Mouse (Mus musculus) layer of hippocampus, postnatal 14 days (tissue): ENCODE measurements around the gene Ndufs8. TPM values are rescaled to one million over a fixed set of nuclear protein-coding genes. Genes with fewer than 3 reads are reported as not detected.

ENCODE experiments used
- DNase-seq, 2 experiments: peaks; one replicate each; pipeline ENCODE4 v3.0.0; 2021 to 2022; ENCODE audit warnings: low spot score in 2 of 2, mixed read lengths in 1 of 2
- total RNA-seq, 2 experiments: library from RNA; stranded (reverse); gene quantifications; 2 replicates each; pipeline ENCODE4 v1.2.3; 2021

Gene Ndufs8
- total RNA-seq, 2 experiments from 2014 or later = 130 TPM

DNA sequence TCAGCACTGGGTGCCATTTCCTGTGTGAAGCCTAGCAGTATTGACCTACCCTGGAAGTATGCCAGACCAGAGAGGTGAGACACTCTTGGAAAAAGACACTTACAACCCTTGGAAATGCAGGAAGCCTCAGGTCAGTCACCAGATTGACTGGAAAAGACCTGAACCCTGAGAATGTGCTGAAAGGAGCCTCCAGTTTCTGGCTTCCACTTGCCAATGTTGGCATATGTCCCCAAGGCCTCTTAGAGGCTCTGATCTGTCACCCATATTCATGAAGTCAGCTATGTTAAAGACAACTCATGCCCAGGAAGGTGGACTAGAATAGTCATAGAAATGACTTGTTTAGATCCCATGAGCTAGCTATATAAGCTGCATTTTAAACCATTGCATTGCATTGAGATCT, 41.1 kb downstream of the Ndufs8 start:
- no peak for DNase-seq

DNA sequence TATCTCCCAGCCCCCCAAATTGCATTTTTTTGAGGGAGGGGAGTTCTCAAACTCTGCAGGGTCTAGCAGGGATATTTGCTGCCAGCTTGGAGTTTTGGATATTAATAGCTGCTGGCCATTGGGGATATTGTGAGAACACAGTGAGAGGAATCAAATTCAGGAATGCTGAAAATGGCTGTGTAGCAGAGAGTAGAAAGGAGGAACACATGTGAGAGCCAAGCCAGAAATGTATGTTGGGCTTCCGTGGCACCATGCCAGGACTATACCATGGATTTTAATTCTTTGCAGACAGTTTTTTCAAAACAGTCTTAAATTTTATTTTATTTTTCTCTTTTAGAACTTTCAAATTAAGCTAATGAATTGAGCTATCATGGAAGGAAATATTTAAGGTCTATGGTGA, 44.3 kb downstream of the Ndufs8 start:
- no peak for DNase-seq

DNA sequence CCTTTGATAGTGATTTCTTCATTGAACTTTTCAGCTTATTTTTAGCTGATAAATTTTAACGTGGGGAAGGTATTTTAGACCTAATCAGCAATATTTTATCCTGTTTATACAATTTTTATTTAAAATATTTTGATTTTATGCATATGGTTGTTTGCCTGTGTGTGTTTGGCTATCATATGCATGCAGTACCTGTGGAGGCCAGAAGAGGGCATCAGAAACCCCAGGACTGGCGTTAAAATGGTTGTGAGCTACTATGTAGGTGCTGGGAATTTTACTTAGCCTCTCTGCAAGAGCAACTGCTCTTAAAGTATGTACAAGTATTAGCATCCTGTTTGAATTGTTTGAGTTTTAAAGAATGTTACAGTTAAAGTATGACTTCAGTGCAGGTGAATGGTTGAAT, 47.6 kb downstream of the Ndufs8 start:
- no peak for DNase-seq

DNA sequence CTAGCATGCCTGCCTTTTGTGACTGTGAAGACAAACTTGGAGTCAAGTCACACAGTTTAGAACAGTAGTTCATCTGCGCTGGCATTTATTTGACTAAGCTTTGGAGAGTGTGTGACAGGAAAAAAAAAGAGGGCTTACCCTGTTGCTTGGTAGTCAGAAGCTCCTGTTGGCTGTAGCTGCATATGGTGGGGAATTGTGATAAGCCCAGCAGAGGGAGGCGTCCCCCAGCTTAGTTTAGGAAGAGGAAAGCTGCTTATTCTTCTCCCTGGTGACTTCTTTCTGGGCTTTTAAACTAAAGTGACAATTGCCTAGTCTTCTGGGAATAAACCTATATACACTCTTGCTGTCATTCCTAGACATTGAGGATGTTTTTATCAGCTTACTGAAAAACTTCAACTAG, 49.9 kb downstream of the Ndufs8 start:
- peak in 1 of 2 experiments; percentile 18 for DNase-seq

Other genes with a start within 250 kb of the Ndufs8 start
- gene Lrp5, start 226.2 kb downstream of the Ndufs8 start, total RNA-seq = 10 to 100 TPM; 13.7 to 14.8 TPM
- gene 1810055G02Rik, start 204.5 kb downstream of the Ndufs8 start, total RNA-seq = 10 to 100 TPM; 35.5 to 40.3 TPM
- gene Kmt5b, start 145.4 kb downstream of the Ndufs8 start, total RNA-seq = 10 to 100 TPM; 59.0 to 61.5 TPM
- 100 to 1,000 TPM in 1 of 2 experiments, 10 to 100 TPM in 1; 98.8 to 100 TPM for gene Chka, start 61.0 kb downstream of the Ndufs8 start, total RNA-seq
- gene Tcirg1, start 5.6 kb downstream of the Ndufs8 start, total RNA-seq = 10 to 100 TPM; 15.4 to 20.2 TPM
- 1 to 10 TPM; 2.8 TPM for gene Aldh3b1, start 17.0 kb upstream of the Ndufs8 start, total RNA-seq
- 10 to 100 TPM; 17.1 to 18.1 TPM for gene Unc93b1, start 22.4 kb upstream of the Ndufs8 start, total RNA-seq
- gene Aldh3b3, start 45.9 kb upstream of the Ndufs8 start, total RNA-seq = not detected
- gene Aldh3b2, start 59.6 kb upstream of the Ndufs8 start, total RNA-seq = 1 to 10 TPM in 1 of 2 experiments, under 1 TPM in 1; 0.98 to 1.9 TPM
- 1 to 10 TPM; 2.0 to 2.3 TPM for gene Acy3, start 73.8 kb upstream of the Ndufs8 start, total RNA-seq
- not detected for gene Tbx10, start 80.0 kb upstream of the Ndufs8 start, total RNA-seq
- 10 to 100 TPM; 12.3 to 12.5 TPM for gene Nudt8, start 87.8 kb upstream of the Ndufs8 start, total RNA-seq
- 1 to 10 TPM; 1.5 to 2.2 TPM for gene Gm49405, start 87.9 kb upstream of the Ndufs8 start, total RNA-seq
- 1 to 10 TPM; 2.3 to 3.0 TPM for gene Doc2g, start 90.5 kb upstream of the Ndufs8 start, total RNA-seq
- 100 to 1,000 TPM; 234 to 250 TPM for gene Ndufv1, start 100.0 kb upstream of the Ndufs8 start, total RNA-seq
- gene Gstp1, start 125.2 kb upstream of the Ndufs8 start, total RNA-seq = 100 to 1,000 TPM; 264 to 267 TPM
- 10 to 100 TPM; 25.9 to 48.3 TPM for gene Gstp2, start 133.2 kb upstream of the Ndufs8 start, total RNA-seq
- not detected for gene Gstp3, start 146.8 kb upstream of the Ndufs8 start, total RNA-seq
- gene Cabp2, start 168.8 kb upstream of the Ndufs8 start, total RNA-seq = not detected
- gene Cdk2ap2, start 184.4 kb upstream of the Ndufs8 start, total RNA-seq = 10 to 100 TPM; 25.0 to 34.1 TPM
- gene Pitpnm1, start 187.2 kb upstream of the Ndufs8 start, total RNA-seq = 100 to 1,000 TPM; 192 to 214 TPM
- gene Aip, start 213.1 kb upstream of the Ndufs8 start, total RNA-seq = 10 to 100 TPM; 73.9 to 83.2 TPM
- gene Gpr152, start 227.0 kb upstream of the Ndufs8 start, total RNA-seq = not detected
- not detected for gene Cabp4, start 231.3 kb upstream of the Ndufs8 start, total RNA-seq
- 100 to 1,000 TPM in 1 of 2 experiments, 10 to 100 TPM in 1; 91.1 to 102 TPM for gene Coro1b, start 235.8 kb upstream of the Ndufs8 start, total RNA-seq
- gene Ptprcap, start 240.8 kb upstream of the Ndufs8 start, total RNA-seq = 1 to 10 TPM in 1 of 2 experiments, under 1 TPM in 1; 0.99 to 2.5 TPM